Mouse (Mus musculus): ENCODE measurements at regions not wholly inside any gene's neighbourhood (a gene's known extent, or its start where the extent isn't known, plus 50 kb on each side); places are given as distances from the start of the nearest gene placed in this dataset.

GRCm38 (mm10) chr10:21762516-21762915 is 119.5 kb upstream of the Sgk1 start:
- ATAC-seq (ENCODE audit: low FRiP score, low read depth): no peak
- 90% methylated on average over 5 of the region's 5 CpGs for WGBS
- Histone ChIP-seq H3K27me3 (no peaks in the 10 kb centered on the region), H3K9me3 (no peaks in the 10 kb centered on the region), H3K4me3 (no peak overlapping the region), H3K9ac (no peak overlapping the region), H3K4me1 (replicated peaks) (no peaks in the 10 kb centered on the region), H3K4me2 (no peak overlapping the region), H3K27ac (replicated peaks) (no peak overlapping the region), H3K36me3 (no peaks in the 10 kb centered on the region)

GRCm38 (mm10) chr10:21763017-21763964 is 118.7 kb upstream of the Sgk1 start:
- ATAC-seq (ENCODE audit: low FRiP score, low read depth): no peak
- no peaks in the 10 kb centered on the region for H3K27me3 ChIP-seq
- no peak overlapping the region for H3K27ac ChIP-seq (replicated peaks)
- H3K9me3 ChIP-seq: no peaks in the 10 kb centered on the region
- no peak overlapping the region for H3K4me3 ChIP-seq
- no peaks in the 10 kb centered on the region for H3K4me1 ChIP-seq (replicated peaks)
- no peak overlapping the region for H3K4me2 ChIP-seq
- no peaks in the 10 kb centered on the region for H3K36me3 ChIP-seq
- H3K9ac ChIP-seq: no peak overlapping the region
- WGBS: 94% methylated on average over 17 of the region's 17 CpGs

GRCm38 (mm10) chr10:21764090-21764489 is 117.9 kb upstream of the Sgk1 start:
- H3K9ac ChIP-seq: no peak overlapping the region
- H3K36me3 ChIP-seq: no peaks in the 10 kb centered on the region
- H3K4me1 ChIP-seq (replicated peaks): no peaks in the 10 kb centered on the region
- no peak overlapping the region for H3K27ac ChIP-seq (replicated peaks)
- 86% methylated on average over 8 of the region's 8 CpGs for WGBS
- ATAC-seq (ENCODE audit: low FRiP score, low read depth): no peak
- no peak overlapping the region for H3K4me2 ChIP-seq
- no peaks in the 10 kb centered on the region for H3K9me3 ChIP-seq
- no peaks in the 10 kb centered on the region for H3K27me3 ChIP-seq
- no peak overlapping the region for H3K4me3 ChIP-seq

- WGBS: 79% methylated on average over 13 of the region's 13 CpGs
- Histone ChIP-seq H3K4me2 (no peak overlapping the region), H3K9me3 (no peaks in the 10 kb centered on the region), H3K27me3 (no peaks in the 10 kb centered on the region), H3K4me1 (replicated peaks) (no peaks in the 10 kb centered on the region), H3K4me3 (no peak overlapping the region), H3K9ac (no peak overlapping the region), H3K27ac (replicated peaks) (no peak overlapping the region), H3K36me3 (no peaks in the 10 kb centered on the region)
- ATAC-seq (ENCODE audit: low FRiP score, low read depth): no peak
Observed at GRCm38 (mm10) chr10:21764891-21765290, 117.1 kb upstream of the Sgk1 start.

DNA sequence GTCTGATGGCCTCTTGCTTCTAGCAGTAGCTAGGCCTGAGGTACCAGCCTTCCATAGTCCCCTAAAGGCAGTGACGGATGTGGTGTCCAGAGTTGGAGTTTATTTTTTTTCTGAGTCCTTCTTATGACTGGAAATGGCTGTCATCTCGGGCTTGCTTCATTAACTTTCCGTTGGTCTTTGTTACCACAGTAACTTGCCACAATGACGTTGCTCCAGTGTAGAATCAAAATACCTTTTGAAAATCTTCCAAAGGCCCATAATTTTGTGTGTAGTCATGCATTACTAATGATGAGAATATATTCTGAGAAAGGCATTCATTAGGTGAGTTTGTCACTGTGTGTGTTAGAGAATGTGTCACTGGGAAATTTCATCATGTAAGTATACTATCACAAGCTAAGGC is 108.4 kb upstream of the Sgk1 start:
- Histone ChIP-seq H3K4me1 (replicated peaks) (peaks cover 9% of the 10 kb centered on the region; the same call in 1 of the 2 replicates), H3K4me2 (no peak overlapping the region), H3K4me3 (no peak overlapping the region), H3K9me3 (no peaks in the 10 kb centered on the region), H3K27ac (replicated peaks) (no peak overlapping the region), H3K36me3 (no peaks in the 10 kb centered on the region), H3K27me3 (no peaks in the 10 kb centered on the region), H3K9ac (no peak overlapping the region)
- ATAC-seq (ENCODE audit: low FRiP score, low read depth): no peak
- 54% methylated on average over 4 of the region's 4 CpGs for WGBS

DNA sequence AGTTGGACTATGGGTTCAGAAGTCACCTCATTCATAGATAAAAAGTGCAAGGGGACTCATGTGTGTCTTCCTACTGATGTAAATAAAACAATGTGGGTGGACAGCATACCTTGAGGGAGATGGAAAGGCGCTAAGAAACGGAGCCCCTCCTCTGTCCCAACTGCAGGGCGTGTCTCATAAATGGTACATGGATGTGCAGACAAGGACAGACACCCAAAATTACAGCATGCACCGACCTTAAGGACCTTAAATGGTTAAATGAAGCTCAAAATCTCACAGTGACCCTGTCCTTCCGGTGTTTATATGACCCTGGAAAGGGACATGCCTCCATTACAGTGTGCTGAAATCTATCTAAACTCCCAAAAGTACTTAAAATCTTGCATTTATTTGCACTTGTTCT is 106.5 kb upstream of the Sgk1 start:
- Histone ChIP-seq H3K4me2 (no peak overlapping the region), H3K27me3 (no peaks in the 10 kb centered on the region), H3K4me1 (replicated peaks) (peaks cover 9% of the 10 kb centered on the region; the same call in 1 of the 2 replicates), H3K9ac (no peak overlapping the region), H3K27ac (replicated peaks) (no peak overlapping the region), H3K36me3 (no peaks in the 10 kb centered on the region), H3K9me3 (no peaks in the 10 kb centered on the region), H3K4me3 (no peak overlapping the region)
- WGBS: 89% methylated on average over 5 of the region's 5 CpGs
- no peak for ATAC-seq (ENCODE audit: low FRiP score, low read depth)

- Histone ChIP-seq H3K9ac (no peak overlapping the region), H3K4me3 (no peak overlapping the region), H3K27ac (replicated peaks) (no peak overlapping the region), H3K27me3 (no peaks in the 10 kb centered on the region), H3K4me2 (no peak overlapping the region), H3K9me3 (no peaks in the 10 kb centered on the region), H3K4me1 (replicated peaks) (peaks cover 9% of the 10 kb centered on the region; the same call in 1 of the 2 replicates), H3K36me3 (no peaks in the 10 kb centered on the region)
- WGBS: 63% methylated on average over 12 of the region's 12 CpGs
- ATAC-seq (ENCODE audit: low FRiP score, low read depth): no peak
Observed at GRCm38 (mm10) chr10:21775911-21776761, 105.8 kb upstream of the Sgk1 start.

DNA sequence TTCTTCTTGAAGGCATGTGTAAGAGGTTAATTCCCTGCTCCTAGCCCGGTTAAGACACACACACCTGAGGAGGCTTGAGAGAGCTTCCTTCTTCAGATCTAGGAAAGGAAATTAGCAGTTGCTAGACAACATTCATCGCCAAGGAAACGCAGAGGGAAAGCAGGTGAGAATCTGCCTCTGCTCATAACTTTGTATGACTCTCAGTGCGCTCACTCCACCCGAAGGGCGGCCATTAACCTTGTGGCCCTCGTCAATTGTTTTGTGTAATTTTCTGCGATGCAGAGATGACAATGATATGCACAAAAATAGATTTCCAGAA is 105.3 kb upstream of the Sgk1 start:
- H3K4me2 ChIP-seq: no peak overlapping the region
- no peak overlapping the region for H3K4me3 ChIP-seq
- peaks cover 9% of the 10 kb centered on the region; the same call in 1 of the 2 replicates for H3K4me1 ChIP-seq (replicated peaks)
- 63% methylated on average over 8 of the region's 8 CpGs for WGBS
- ATAC-seq (ENCODE audit: low FRiP score, low read depth): no peak
- H3K36me3 ChIP-seq: no peaks in the 10 kb centered on the region
- no peak overlapping the region for H3K27ac ChIP-seq (replicated peaks)
- H3K9me3 ChIP-seq: no peaks in the 10 kb centered on the region
- no peak overlapping the region for H3K9ac ChIP-seq
- no peaks in the 10 kb centered on the region for H3K27me3 ChIP-seq

DNA sequence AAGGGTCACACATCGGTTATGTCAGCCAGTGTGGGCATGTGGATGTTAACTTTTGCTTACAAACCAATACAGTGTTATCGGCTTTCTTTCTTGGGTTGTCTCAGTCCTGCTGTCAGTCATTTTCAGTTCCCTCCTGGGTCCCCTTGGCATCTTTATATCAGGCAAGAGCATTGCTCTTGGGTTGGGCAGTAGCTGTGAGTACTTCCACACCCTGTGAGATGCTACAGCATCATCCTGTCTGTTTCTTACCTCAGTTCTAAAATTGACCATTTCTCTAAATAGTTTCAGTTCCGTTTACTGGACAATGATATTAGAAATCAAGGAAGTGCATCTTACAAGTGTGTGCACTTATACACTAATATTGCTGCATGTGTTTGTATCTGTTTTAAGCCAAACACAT is 104.9 kb upstream of the Sgk1 start:
- Histone ChIP-seq H3K27ac (replicated peaks) (no peak overlapping the region), H3K4me2 (no peak overlapping the region), H3K4me3 (no peak overlapping the region), H3K27me3 (no peaks in the 10 kb centered on the region), H3K9me3 (no peaks in the 10 kb centered on the region), H3K4me1 (replicated peaks) (peaks cover 9% of the 10 kb centered on the region; the same call in 1 of the 2 replicates), H3K36me3 (no peaks in the 10 kb centered on the region), H3K9ac (no peak overlapping the region)
- ATAC-seq (ENCODE audit: low FRiP score, low read depth): no peak
- WGBS: 84% methylated on average over 3 of the region's 3 CpGs

DNA sequence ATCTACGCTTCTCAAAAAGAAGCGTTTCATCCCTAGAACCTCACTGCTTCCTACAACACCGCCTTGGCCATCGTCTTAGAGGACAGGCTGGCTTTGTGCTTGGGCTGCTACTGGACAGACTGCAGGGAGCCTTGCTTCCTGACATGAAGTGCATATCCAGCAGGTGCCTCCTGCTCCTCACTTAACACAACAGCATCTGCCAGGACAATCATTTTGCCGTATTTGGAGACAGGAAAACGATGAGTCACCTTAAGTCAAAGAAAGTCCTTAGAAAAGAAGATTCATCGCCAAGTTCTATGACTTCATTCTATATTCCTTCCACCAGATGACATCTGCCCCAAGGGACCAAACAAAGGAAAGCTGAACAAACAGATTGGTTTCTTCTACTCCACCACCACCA is 98.5 kb upstream of the Sgk1 start:
- Histone ChIP-seq H3K9ac (no peak overlapping the region), H3K4me1 (replicated peaks) (no peaks in the 10 kb centered on the region), H3K4me2 (no peak overlapping the region), H3K27me3 (no peaks in the 10 kb centered on the region), H3K4me3 (no peak overlapping the region), H3K27ac (replicated peaks) (no peak overlapping the region), H3K36me3 (no peaks in the 10 kb centered on the region), H3K9me3 (no peaks in the 10 kb centered on the region)
- WGBS: 91% methylated on average over 7 of the region's 7 CpGs
- ATAC-seq (ENCODE audit: low FRiP score, low read depth): no peak

DNA sequence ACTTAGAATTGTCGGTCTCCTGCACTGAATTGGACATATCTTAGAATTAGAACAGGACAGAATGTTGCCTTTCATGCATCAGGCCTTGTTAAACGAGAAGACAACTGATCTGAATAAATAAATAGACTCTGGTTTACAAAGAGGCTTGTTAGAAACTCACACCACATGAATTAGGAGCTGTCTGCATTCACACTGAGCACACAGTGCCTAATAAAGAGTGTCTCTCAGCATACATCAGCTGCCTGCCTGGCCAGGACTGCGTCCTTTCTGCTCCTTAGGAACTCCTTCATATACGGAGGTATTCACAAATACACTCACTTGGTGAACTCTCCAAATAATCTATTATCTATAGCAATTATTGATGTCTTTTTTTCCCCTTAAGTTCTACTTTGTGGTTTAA is 96.9 kb upstream of the Sgk1 start:
- H3K4me1 ChIP-seq (replicated peaks): no peaks in the 10 kb centered on the region
- 40% methylated on average over 4 of the region's 4 CpGs for WGBS
- no peak overlapping the region for H3K4me3 ChIP-seq
- no peak overlapping the region for H3K4me2 ChIP-seq
- H3K27ac ChIP-seq (replicated peaks): no peak overlapping the region
- no peak for ATAC-seq (ENCODE audit: low FRiP score, low read depth)
- H3K9ac ChIP-seq: no peak overlapping the region
- no peaks in the 10 kb centered on the region for H3K27me3 ChIP-seq
- no peaks in the 10 kb centered on the region for H3K36me3 ChIP-seq
- H3K9me3 ChIP-seq: no peaks in the 10 kb centered on the region

- Histone ChIP-seq H3K27me3 (no peaks in the 10 kb centered on the region), H3K9ac (no peak overlapping the region), H3K4me3 (no peak overlapping the region), H3K4me1 (replicated peaks) (no peaks in the 10 kb centered on the region), H3K4me2 (no peak overlapping the region), H3K27ac (replicated peaks) (no peak overlapping the region), H3K36me3 (no peaks in the 10 kb centered on the region), H3K9me3 (no peaks in the 10 kb centered on the region)
- no peak for ATAC-seq (ENCODE audit: low FRiP score, low read depth)
- WGBS: 85% methylated on average over 5 of the region's 5 CpGs
Observed at GRCm38 (mm10) chr10:21785785-21786184, 96.2 kb upstream of the Sgk1 start.

Data from hindbrain, embryonic 15.5 days (tissue).